Mouse (Mus musculus): Measurements from ENCODE around the gene Apoc4.

Apoc4 gene

DNA sequence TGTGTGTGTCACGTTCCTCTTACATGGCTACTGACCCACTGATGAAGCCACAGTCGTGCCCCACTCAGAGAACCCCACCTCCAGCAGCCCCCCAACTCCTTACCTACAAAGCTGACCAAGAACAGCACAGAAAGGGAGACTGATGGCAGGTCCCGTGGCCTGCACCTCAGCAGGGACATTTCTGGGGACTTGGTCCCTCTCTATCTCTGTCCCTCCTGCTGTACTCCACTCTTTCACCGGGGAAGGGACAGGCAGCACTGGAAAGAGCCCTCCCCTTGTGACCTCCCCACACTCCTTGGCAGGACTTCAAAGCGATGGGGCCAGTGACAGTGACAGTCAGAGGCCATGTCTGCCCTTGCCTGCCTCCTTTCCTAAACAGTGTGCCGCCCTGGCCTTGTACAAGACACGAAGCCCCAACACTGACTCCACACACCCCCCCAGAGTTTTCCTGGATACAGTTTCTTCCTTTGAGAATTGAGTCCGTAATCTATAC lies at the start of gene Apoc4, which contains the start of gene Gm44805:
Gene Apoc4, minus strand, starts transcription at position 278 of the 493 bp plus-strand sequence.
Gene Gm44805, minus strand, starts transcription at position 222 of the 493 bp plus-strand sequence.
- DNase-seq: no peak

- DNase-seq: no peak
Measured at GRCm38 (mm10) chr7:19726541-19726940, 45.3 kb upstream of the Apoc4 start.

DNA sequence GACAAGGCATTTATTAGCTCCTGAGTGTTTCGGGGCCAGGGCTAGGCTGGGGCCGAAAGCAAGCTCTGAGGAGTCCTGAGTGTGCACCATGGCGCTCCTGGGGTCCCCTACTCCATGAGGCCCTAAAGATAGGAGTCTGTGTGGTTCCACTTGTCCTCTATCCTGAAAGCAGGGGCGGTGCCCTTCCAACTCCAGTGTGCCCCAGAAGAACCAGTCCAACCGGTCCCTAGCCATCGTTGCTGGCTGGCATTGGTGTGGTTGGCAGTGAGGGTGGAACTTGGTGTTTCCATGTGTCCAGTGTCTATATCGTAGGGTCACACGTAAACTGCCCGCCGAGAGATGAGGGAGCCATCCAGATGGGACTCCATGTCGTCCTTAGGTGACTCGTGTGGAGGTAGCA lies 42.9 kb upstream of the Apoc4 start:
- DNase-seq: peak; percentile 38

GRCm38 (mm10) chr7:19722754-19723195 lies 41.5 kb upstream of the Apoc4 start:
- DNase-seq: peak; percentile 65

GRCm38 (mm10) chr7:19719200-19719599 lies 37.9 kb upstream of the Apoc4 start:
- no peak for DNase-seq

DNA sequence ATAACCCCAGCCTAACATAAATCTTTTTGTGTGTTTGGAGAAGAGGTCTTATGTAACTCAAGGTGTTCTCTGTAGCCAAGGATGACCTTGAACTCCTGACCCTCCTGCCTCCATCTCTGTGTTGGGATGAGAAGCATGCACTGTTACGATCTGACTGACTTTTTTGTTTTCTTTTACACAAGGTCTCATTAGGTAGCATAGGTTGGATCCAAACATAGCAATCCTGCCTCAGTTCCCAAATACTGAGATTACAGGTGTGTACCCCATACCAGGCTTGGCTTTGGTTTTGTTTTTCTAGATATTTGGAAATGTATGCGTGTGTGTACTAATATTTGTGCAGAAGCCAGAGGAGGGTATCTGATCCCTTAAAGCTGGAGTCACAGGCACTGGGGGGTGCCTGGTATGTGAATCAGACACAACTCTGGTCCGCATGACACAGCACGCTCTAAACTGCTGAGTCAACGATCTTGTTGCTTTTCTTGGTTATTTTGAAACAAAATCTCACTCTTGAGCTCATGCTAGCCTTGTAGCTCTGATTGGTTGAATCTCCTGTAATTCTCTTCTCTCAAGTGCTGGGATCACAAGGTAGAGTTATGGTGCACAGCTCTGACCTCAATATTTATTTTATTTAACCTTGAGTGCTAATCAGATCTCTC lies 37.1 kb upstream of the Apoc4 start:
- DNase-seq: no peak

DNA sequence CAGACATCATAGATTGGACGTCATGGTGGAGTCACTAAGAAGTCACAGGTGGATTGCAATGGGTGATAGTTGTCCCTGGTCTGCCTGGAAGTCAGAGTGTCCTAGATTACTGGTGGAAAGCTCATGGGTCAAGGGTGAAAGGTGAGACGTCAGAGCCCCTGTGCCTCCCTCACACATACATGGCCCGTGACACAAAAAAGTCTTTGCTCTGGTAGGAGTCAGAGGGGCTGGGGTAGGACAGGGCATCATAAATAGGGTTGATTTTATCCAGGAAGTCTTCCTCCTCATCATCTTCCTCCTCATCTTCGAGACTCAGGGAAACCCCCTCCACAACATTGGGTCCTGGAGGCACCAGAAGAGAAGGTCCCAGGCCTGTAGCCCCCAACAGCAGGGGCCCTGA lies 36.1 kb upstream of the Apoc4 start:
- DNase-seq: no peak

- DNase-seq: no peak
Measured at GRCm38 (mm10) chr7:19716822-19717221, 35.5 kb upstream of the Apoc4 start.

GRCm38 (mm10) chr7:19716055-19716682 lies 34.9 kb upstream of the Apoc4 start:
- DNase-seq: no peak

GRCm38 (mm10) chr7:19715239-19716054 lies 34.2 kb upstream of the Apoc4 start, which contains the start of gene Tomm40:
Gene Tomm40 (minus strand): TSS chr7:19715438.
- peak; percentile 98 for DNase-seq

GRCm38 (mm10) chr7:19714836-19715235 lies 33.6 kb upstream of the Apoc4 start:
- DNase-seq: no peak

DNA sequence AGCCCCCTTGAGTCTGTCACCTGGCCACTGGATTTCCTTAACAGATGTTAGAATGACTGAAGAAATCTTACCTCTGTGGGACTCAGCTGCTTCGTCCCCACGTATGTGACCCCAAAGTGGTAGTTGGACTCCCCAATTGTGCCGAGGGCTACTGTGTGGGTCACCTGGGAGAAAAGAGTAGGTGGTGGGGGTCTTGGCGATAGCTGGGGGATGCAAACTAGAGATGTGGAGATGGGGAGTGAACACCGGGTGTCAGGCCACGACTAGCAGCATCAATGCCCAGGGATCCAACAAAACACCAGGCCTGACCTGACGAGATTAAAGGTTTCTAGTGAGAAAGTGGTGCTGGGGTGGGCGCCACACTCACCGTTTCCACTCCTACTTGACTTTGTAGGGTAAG lies 32.3 kb upstream of the Apoc4 start:
- DNase-seq: no peak

DNA sequence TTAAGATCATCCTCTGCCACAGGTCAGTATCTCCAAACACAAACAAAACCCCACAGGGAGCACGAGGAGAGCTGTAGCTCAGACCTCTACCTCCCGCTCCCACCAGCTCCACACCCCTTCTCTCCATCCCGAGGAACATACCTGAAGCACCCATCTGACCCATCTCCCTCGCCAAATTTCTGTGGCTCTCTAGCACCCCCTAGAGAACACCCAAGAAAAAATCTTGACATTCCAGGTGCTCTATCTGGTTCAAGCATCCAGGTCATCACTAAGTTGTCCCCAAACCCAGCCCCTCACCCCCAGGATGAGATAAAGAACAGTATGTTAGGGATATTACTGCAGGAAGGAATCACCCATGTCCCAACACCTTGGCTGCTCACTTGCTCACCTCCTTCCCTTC lies 31.9 kb upstream of the Apoc4 start:
- DNase-seq: peak; percentile 27

DNA sequence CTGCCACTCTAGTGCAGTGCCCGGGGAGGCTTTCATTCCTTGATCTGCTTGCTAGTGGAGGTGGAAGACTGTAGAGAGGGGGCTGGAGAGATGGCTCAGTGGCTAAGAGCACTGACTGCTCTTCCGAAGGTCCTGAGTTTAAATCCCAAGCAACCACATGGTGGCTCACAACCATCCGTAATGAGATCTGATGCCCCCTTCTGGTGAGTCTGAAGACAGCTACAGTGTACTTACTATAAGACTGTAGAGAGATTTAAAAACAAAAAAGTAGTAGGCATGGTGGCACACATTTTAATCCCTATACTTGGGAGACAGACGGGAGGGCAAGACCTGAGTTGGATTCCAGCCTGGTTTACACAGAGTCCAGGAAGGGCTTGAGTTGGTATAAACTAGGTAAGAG lies 31.1 kb upstream of the Apoc4 start:
- DNase-seq: no peak

DNA sequence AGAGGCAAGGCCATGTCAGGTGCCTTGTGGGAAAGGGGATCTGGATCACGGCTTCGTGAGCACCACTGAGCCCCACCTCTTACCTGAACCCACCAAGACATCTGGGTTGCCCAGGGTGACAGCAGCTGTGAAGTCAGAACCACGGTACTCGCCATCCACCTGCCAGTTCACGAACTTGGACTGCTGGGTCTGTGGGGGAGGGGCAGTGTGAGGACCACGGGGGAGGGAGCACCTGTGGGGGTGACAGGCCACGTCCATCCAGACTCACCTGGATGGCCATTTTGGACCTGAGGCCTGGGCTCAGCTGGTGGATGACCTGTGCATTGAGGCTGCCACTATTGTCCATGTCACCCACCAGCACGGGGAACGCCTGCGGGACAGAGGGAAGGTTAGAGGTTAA lies 29.4 kb upstream of the Apoc4 start:
- DNase-seq: no peak

- DNase-seq: no peak
Measured at GRCm38 (mm10) chr7:19705271-19705670, 24.0 kb upstream of the Apoc4 start.

DNA sequence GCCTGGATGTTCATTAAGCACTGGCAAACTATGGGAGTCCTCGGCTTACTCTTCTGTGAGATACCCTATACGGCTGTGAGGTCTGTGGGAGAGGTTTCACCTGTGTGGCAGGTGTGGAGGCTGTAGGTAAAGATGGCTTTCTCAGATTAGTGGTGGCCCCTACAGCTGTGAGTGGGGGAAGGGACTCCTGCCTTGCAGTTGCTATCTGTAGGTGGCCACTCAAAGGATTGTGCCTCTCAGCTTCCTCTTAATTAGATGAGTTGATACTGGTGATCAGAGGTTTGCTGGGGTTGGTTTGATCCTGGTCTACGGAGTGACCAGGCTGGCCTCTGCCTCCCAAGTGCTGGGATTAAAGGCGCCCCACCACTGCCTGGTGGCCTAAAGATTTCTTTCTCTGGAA lies 23.2 kb upstream of the Apoc4 start:
- no peak for DNase-seq

DNA sequence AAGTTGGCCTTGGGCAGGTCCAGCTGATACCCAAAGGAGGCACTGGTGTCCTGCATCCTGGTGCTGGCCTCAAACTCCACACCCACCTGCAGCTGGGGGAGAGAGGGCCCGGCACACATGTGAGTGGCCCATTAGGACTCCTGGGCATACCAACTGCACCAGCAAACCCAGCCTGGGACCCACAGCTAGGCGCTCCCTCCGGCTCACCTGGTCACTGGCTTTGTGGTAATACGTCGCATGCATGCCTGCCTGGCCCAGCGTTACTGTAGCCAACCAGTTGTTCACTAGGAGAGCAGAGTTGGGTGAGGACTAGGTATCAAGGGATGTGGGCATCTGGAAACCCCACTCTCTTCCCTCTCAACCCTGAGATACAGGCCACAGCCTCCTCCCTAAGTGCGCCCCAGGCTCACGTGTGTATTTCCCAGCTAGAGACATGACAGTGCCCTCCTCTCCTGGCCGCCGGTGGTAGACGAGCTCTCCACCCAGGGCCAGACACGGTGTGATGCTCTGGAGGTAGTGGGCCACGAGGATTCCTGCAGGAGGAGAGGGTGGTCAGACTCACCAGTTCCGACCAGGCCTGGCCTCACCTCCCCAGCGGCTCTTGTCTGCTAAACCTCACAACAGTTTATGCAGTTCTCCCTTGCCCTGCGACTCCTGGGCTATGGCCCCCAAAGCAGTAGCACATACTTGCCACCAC lies 21.7 kb upstream of the Apoc4 start:
- DNase-seq: no peak

DNA sequence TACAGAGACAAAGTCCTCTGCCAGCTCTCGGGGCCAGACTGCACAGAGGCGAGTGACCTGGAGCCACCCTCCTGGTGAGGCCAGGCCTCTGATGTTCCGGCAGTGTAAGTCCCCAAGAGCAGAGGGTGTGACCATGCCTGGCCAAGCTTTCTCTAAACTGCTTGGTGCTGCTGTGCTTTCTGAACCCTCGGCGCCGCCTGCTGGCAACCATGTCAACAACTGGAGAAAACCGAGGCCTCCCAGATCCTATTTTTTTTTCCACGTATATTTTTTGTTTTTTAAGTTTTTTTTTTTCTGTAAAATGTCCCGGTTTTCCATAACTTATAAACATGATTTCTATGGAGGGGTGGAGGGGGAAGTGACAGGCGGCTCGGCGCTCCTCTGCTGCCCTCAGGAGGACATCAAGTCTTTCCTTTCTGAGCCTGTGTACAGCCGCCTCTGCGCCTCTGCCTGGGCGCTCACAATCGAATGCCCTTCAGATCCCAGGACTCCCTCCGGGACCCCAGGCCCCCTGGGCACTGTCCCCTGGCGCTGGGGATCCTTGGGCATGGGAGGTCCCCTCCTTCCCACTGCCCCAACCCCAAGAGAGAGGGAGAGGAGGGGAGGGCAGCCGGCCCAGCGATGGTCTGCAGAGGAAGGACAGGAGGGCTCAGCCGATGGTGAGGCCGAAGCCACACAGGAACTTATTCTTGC lies 19.9 kb upstream of the Apoc4 start:
- DNase-seq: peak; percentile 83

GRCm38 (mm10) chr7:19700299-19701068 lies 19.2 kb upstream of the Apoc4 start:
- no peak for DNase-seq

DNA sequence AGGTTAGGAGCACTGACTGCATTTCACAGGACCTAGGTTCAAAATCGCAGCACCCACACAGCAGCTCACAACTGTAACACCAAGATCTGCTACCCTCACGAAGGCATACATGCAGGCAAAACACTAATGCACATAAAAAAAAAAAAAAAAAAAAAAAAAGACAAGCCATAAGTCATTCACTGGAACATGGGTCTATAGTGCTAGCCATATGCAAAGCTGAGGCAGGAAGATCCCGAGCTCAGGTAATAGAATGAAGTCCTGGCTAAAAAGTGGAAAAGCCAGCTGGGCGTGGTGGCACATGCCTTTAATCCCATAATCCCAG lies 18.5 kb upstream of the Apoc4 start:
- no peak for DNase-seq
